Mouse (Mus musculus) MEL (cell line): ENCODE data around the gene Vash1. TPM values are rescaled to one million over a fixed set of nuclear protein-coding genes. Genes with fewer than 3 reads are reported as not detected.

ENCODE experiments used
- DNase-seq: peaks from one replicate; pipeline ENCODE4 v3.0.0; 2011; ENCODE audit warnings: low read depth, low spot score
- H3K27ac ChIP-seq: 2 replicates; pipeline ENCODE4 v1.5.1; 2012; ENCODE audit warnings: low read depth, mild to moderate bottlenecking, control low read depth, low read length, moderate library complexity; ENCODE audit not compliant: control insufficient read depth
- H3K27me3 ChIP-seq, 2 experiments: fragments of 150-350 bp in 1 of 2; sonication (generic) in 1 of 2; 2 replicates each; pipeline ENCODE4 v1.6.1; 2012; ENCODE audit warnings: low read length in 2 of 2, mild to moderate bottlenecking in 2 of 2, improper control_type of control experiment in 1 of 2, moderate library complexity in 1 of 2; ENCODE audit not compliant: insufficient read depth in 2 of 2, control insufficient read depth in 1 of 2
- H3K36me3 ChIP-seq, 2 experiments: 2 replicates each; pipeline ENCODE4 v1.6.1; 2012 to 2014; ENCODE audit warnings: low read length in 2 of 2, improper control_type of control experiment in 1 of 2, inconsistent platforms in 1 of 2, mild to moderate bottlenecking in 1 of 2; ENCODE audit not compliant: insufficient read depth in 2 of 2, control insufficient read depth in 1 of 2
- H3K4me1 ChIP-seq, 2 experiments: fragments of 150-350 bp in 1 of 2; sonication (generic) in 1 of 2; 2 replicates each; pipeline ENCODE4 v1.6.1; 2012; ENCODE audit warnings: low read length in 2 of 2, improper control_type of control experiment in 1 of 2, mild to moderate bottlenecking in 1 of 2; ENCODE audit not compliant: insufficient read depth in 2 of 2, control insufficient read depth in 1 of 2
- H3K4me3 ChIP-seq, 2 experiments: fragments of 150-350 bp in 1 of 2; sonication (generic) in 1 of 2; 2 replicates each; pipeline ENCODE4 v1.5.1; 2012; ENCODE audit warnings: low read depth in 2 of 2, low read length in 2 of 2, mild to moderate bottlenecking in 2 of 2, moderate library complexity in 2 of 2, control low read depth in 1 of 2, improper control_type of control experiment in 1 of 2; ENCODE audit not compliant: control insufficient read depth in 1 of 2, insufficient read depth in 1 of 2
- H3K79me2 ChIP-seq: 2 replicates; pipeline ENCODE4 v1.6.1; 2012; ENCODE audit warnings: mild to moderate bottlenecking, low read length, moderate library complexity; ENCODE audit not compliant: control insufficient read depth, poor library complexity, insufficient read depth
- H3K9ac ChIP-seq: 2 replicates; pipeline ENCODE4 v1.6.1; 2012; ENCODE audit warnings: low read depth, mild to moderate bottlenecking, control low read depth, low read length, moderate library complexity; ENCODE audit not compliant: control insufficient read depth, poor library complexity, severe bottlenecking
- H3K9me3 ChIP-seq: fragments of 150-350 bp; sonication (generic); replicated peaks from 2 replicates; pipeline ENCODE4 v1.6.1; 2012; ENCODE audit warnings: mild to moderate bottlenecking, low read length, improper control_type of control experiment, moderate library complexity; ENCODE audit not compliant: insufficient read depth
- BHLHE40 ChIP-seq: IDR thresholded peaks from 2 replicates; pipeline ENCODE4 v1.6.1; 2012; ENCODE audit warnings: low read depth, mild to moderate bottlenecking, inconsistent platforms, low read length, improper control_type of control experiment, borderline replicate concordance
- CHD1 ChIP-seq: IDR thresholded peaks from 2 replicates; pipeline ENCODE4 v1.6.1; 2012; ENCODE audit warnings: low read depth, mild to moderate bottlenecking, inconsistent platforms, low read length, improper control_type of control experiment
- CHD2 ChIP-seq: IDR thresholded peaks from 2 replicates; pipeline ENCODE4 v1.6.1; 2011; ENCODE audit warnings: low read length, improper control_type of control experiment
- CTCF ChIP-seq, 3 experiments: IDR thresholded peaks in 2 of 3; conservative IDR thresholded peaks in 1 of 3; 2 replicates each; pipeline ENCODE4 v1.5.1; 2011 to 2012; ENCODE audit warnings: low read length in 3 of 3, low read depth in 2 of 3, mild to moderate bottlenecking in 2 of 3, improper control_type of control experiment in 1 of 3, inconsistent platforms in 1 of 3, mixed read lengths in 1 of 3, moderate library complexity in 1 of 3; ENCODE audit not compliant: control insufficient read depth in 1 of 3, insufficient read depth in 1 of 3, poor library complexity in 1 of 3, severe bottlenecking in 1 of 3
- E2F4 ChIP-seq: IDR thresholded peaks from 2 replicates; pipeline ENCODE4 v1.6.1; 2011; ENCODE audit warnings: low read depth, low read length, improper control_type of control experiment, borderline replicate concordance
- EP300 ChIP-seq, 2 experiments: IDR thresholded peaks; 2 replicates each; pipeline ENCODE4 v1.6.1; 2011; ENCODE audit warnings: improper control_type of control experiment in 2 of 2, low read length in 2 of 2, low read depth in 1 of 2, mild to moderate bottlenecking in 1 of 2
- GABPA ChIP-seq: IDR thresholded peaks from 2 replicates; pipeline ENCODE4 v1.6.1; 2012; ENCODE audit warnings: low read depth, mild to moderate bottlenecking, inconsistent platforms, low read length, improper control_type of control experiment, moderate library complexity
- GATA1 ChIP-seq: IDR thresholded peaks from 2 replicates; pipeline ENCODE4 v1.6.1; 2011; ENCODE audit warnings: low read depth, low read length, improper control_type of control experiment
- JUND ChIP-seq: IDR thresholded peaks from 2 replicates; pipeline ENCODE4 v1.6.1; 2011; ENCODE audit warnings: low read depth, mild to moderate bottlenecking, improper control_type of control experiment, low read length
- MAFK ChIP-seq: IDR thresholded peaks from 2 replicates; pipeline ENCODE4 v1.6.1; 2011; ENCODE audit warnings: low read depth, mild to moderate bottlenecking, low read length, improper control_type of control experiment, borderline replicate concordance
- MEF2A ChIP-seq: IDR thresholded peaks from 2 replicates; pipeline ENCODE4 v1.6.1; 2014; ENCODE audit warnings: low read depth, mild to moderate bottlenecking, inconsistent platforms, low read length, improper control_type of control experiment; ENCODE audit not compliant: poor library complexity, insufficient replicate concordance, severe bottlenecking; ENCODE audit errors: extremely low read depth
- NELFE ChIP-seq: IDR thresholded peaks from 2 replicates; pipeline ENCODE4 v1.6.1; 2011; ENCODE audit warnings: low read depth, low read length, improper control_type of control experiment
- POLR2A ChIP-seq, 2 experiments: IDR thresholded peaks; 2 replicates each; pipeline ENCODE4 v1.6.1; 2011 to 2012; ENCODE audit warnings: low read length in 2 of 2, mild to moderate bottlenecking in 2 of 2, control low read depth in 1 of 2, improper control_type of control experiment in 1 of 2, low read depth in 1 of 2, moderate library complexity in 1 of 2; ENCODE audit not compliant: control insufficient read depth in 1 of 2, insufficient read depth in 1 of 2, poor library complexity in 1 of 2
- POLR2AphosphoS5 ChIP-seq: IDR thresholded peaks from 2 replicates; pipeline ENCODE4 v1.6.1; 2012; ENCODE audit warnings: low read depth, borderline replicate concordance, mild to moderate bottlenecking, inconsistent platforms, low read length, moderate library complexity, mixed read lengths
- RCOR1 ChIP-seq: IDR thresholded peaks from 2 replicates; pipeline ENCODE4 v1.6.1; 2012; ENCODE audit warnings: low read depth, mild to moderate bottlenecking, inconsistent platforms, low read length, improper control_type of control experiment
- SIN3A ChIP-seq: IDR thresholded peaks from 2 replicates; pipeline ENCODE4 v1.6.1; 2012; ENCODE audit warnings: low read length, improper control_type of control experiment, inconsistent platforms
- TBP ChIP-seq: IDR thresholded peaks from 2 replicates; pipeline ENCODE4 v1.8.0; 2011; ENCODE audit warnings: low read depth, low read length, improper control_type of control experiment
- ZC3H11A ChIP-seq: IDR thresholded peaks from 2 replicates; pipeline ENCODE4 v1.6.1; 2012; ENCODE audit warnings: low read depth, mild to moderate bottlenecking, inconsistent platforms, low read length, improper control_type of control experiment
- polyA plus RNA-seq, 2 experiments: library from polyadenylated mRNA; stranded (reverse) in 1 of 2; unstranded in 1 of 2; fragments of >175 nt in 1 of 2; fragments of >200 nt in 1 of 2; gene quantifications; 2 replicates each; pipeline versions ENCODE4 v1.2.1 to v1.2.4; 2012; ENCODE audit warnings: low replicate concordance in 2 of 2, low read depth in 1 of 2; ENCODE audit not compliant: insufficient read length in 2 of 2, insufficient read depth in 1 of 2, missing spikeins in 1 of 2
- total RNA-seq: library from RNA; depleted of rRNA; stranded (reverse); fragments of 300-350 nt; gene quantifications from 2 replicates; pipeline ENCODE4 v1.2.3, GENCODE M21; 2012

Gene Vash1
- total and polyA plus RNA-seq, 3 experiments: 0.24 to 0.39 TPM; not detected in 1

GRCm38 (mm10) chr12:86660466-86660865 lies 18.0 kb upstream of the Vash1 start:
- Histone ChIP-seq H3K9ac (no peak overlapping the region), H3K79me2 (no peaks in the 10 kb centered on the region), H3K9me3 (no peaks in the 10 kb centered on the region), H3K36me3 (no peaks in the 10 kb centered on the region), H3K27ac (no peak overlapping the region), H3K4me3 (no peak overlapping the region), H3K4me1 (no peaks in the 10 kb centered on the region), H3K27me3 (no peaks in the 10 kb centered on the region; a peak in 1 of 4 replicates)
- DNase-seq: no peak
- no peak for TF ChIP-seq CHD2
- TF ChIP-seq EP300 (IDR thresholded peaks at IDR 0.05; ENCODE audit: low read depth in 1 of 2, low read length in 2 of 2): no peak
- no peak for TF ChIP-seq MAFK
- no peak for TF ChIP-seq POLR2AphosphoS5
- no peak for TF ChIP-seq GABPA
- TF ChIP-seq MEF2A: no peak
- no peak for TF ChIP-seq RCOR1
- TF ChIP-seq GATA1: no peak

DNA sequence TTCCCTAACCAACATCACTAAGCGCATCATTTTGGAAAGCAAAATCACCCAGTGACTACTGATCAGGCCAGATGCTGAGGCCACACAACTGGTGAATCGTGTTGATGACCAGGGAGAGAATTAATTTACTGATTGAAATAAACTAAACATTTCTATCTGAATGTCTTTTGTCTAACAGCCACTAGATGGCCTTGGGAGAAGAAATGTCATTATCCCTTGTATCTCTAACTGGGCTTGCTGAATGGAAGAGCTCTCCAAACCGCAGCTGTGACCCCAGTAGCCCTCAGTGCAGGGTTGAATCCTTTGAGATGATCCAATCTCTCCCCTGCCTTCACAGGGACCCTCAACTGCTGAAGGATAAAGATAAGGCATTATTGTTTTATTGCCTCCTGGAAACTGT lies 12.8 kb upstream of the Vash1 start:
- DNase-seq: no peak
- H3K9me3 ChIP-seq: no peaks in the 10 kb centered on the region
- H3K36me3 ChIP-seq: no peaks in the 10 kb centered on the region
- no peak overlapping the region for H3K27ac ChIP-seq
- no peak overlapping the region for H3K9ac ChIP-seq
- TF ChIP-seq CTCF (IDR thresholded peaks at IDR 0.05 in 2 of 3, conservative IDR thresholded peaks at IDR 0.05 in 1 of 3; ENCODE audit: control insufficient read depth in 1 of 3, insufficient read depth in 1 of 3, low read depth in 2 of 3, low read length in 3 of 3, poor library complexity in 1 of 3, severe bottlenecking in 1 of 3) (peak in 1 of 3 experiments; percentile 27; a peak in 1 of 6 replicates), MEF2A (no peak)
- TF ChIP-seq, all 39 proteins: peak for 1
- Histone ChIP-seq H3K4me3 (no peak overlapping the region), H3K4me1 (no peaks in the 10 kb centered on the region), H3K79me2 (no peaks in the 10 kb centered on the region), H3K27me3 (no peaks in the 10 kb centered on the region)

DNA sequence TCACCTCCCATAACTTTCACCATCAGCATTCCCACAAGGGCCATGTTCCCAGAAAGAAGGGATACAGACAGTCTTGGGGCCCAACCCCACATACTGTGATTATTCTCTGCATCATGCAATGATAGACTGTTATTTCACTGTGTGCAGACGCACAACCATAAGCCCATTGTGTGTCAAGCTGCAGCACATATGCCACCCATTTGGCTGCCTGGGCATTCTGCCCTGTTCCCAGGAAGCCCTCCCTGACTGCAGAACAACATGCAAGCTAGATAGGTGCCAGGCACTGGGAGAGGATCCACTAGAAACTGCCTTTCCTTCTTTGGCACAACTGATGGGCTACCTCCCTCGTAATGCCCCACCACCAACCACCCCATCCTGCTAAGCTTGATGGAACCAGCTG lies 10.1 kb upstream of the Vash1 start:
- H3K27me3 ChIP-seq: no peaks in the 10 kb centered on the region
- no peak overlapping the region for H3K4me3 ChIP-seq
- no peak overlapping the region for H3K9ac ChIP-seq
- no peaks in the 10 kb centered on the region for H3K4me1 ChIP-seq
- H3K36me3 ChIP-seq: no peaks in the 10 kb centered on the region
- no peak overlapping the region for H3K27ac ChIP-seq
- no peaks in the 10 kb centered on the region for H3K79me2 ChIP-seq
- DNase-seq: no peak
- no peaks in the 10 kb centered on the region for H3K9me3 ChIP-seq
- TF ChIP-seq SIN3A: no peak
- TF ChIP-seq JUND: no peak
- no peak for TF ChIP-seq ZC3H11A
- no peak for TF ChIP-seq NELFE
- TF ChIP-seq MAFK: no peak
- TF ChIP-seq GATA1: no peak
- no peak for TF ChIP-seq TBP
- no peak for TF ChIP-seq CHD1
- no peak for TF ChIP-seq RCOR1
- TF ChIP-seq CHD2: no peak
- no peak for TF ChIP-seq E2F4
- no peak for TF ChIP-seq BHLHE40
- TF ChIP-seq POLR2A (IDR thresholded peaks at IDR 0.05; ENCODE audit: control insufficient read depth in 1 of 2, insufficient read depth in 1 of 2, low read depth in 1 of 2, low read length in 2 of 2, poor library complexity in 1 of 2): no peak
- TF ChIP-seq, all 39 proteins: peak for 0
